Mouse (Mus musculus): ENCODE measurements at regions not wholly inside any gene's neighbourhood (a gene's known extent, or its start where the extent isn't known, plus 50 kb on each side); places are given as distances from the start of the nearest gene placed in this dataset.

GRCm38 (mm10) chr10:70778596-70778995 lies 122.8 kb upstream of the Phyhipl start:
- no peak for TF ChIP-seq POLR2A (IDR thresholded peaks at IDR 0.05; ENCODE audit: extremely low read depth, insufficient read depth, low read length)
- no peak for TF ChIP-seq CTCF (IDR thresholded peaks at IDR 0.05; ENCODE audit: low read depth, low read length)

Measured in liver, adult 2 months (tissue).